Mouse (Mus musculus) megakaryocyte, adult 5-6 weeks (primary cell): ENCODE results near the gene Lmna. TPM values are rescaled to one million over a fixed set of nuclear protein-coding genes. Genes with fewer than 3 reads are reported as not detected.

ENCODE experiments used
- ATAC-seq: 2 replicates; pipeline ENCODE4 v1.8.0; 2016; ENCODE audit warnings: mild to moderate bottlenecking, inconsistent platforms; ENCODE audit not compliant: poor library complexity, severe bottlenecking
- total RNA-seq, 2 experiments: library from RNA; stranded (forward) in 1 of 2; stranded (reverse) in 1 of 2; fragments of 153-499, 151-499 nt in 1 of 2; fragments of 221-1000, 200-1000 nt in 1 of 2; gene quantifications; 2 replicates each; pipeline versions ENCODE4 v1.2.3 to v1.2.4; 2015 to 2017

Lmna gene
- total RNA-seq, 2 experiments from 2014 or later = 1.5 to 2.5 TPM

- no peak for ATAC-seq
Observed at GRCm38 (mm10) chr3:88452716-88453115, 57.0 kb downstream of the Lmna start.

DNA sequence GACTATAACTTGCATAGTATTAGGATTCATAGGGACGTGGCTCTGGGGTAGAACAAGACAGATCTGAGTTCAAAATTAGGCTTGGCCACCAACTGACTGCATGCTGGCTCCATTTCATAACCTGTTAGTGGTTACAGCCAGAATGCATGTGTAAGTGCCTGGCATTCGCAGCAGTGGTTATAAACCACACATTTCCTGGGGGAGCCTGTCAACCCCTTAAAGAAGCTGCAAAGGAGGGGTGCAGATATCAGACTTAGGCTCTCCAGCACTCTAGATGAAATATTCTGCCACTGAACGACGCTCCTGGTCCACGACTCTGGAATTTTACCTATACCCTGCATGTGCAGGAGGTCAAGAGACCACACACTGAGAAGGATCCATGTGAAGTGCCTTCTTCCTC is 57.5 kb downstream of the Lmna start:
- ATAC-seq = no peak

DNA sequence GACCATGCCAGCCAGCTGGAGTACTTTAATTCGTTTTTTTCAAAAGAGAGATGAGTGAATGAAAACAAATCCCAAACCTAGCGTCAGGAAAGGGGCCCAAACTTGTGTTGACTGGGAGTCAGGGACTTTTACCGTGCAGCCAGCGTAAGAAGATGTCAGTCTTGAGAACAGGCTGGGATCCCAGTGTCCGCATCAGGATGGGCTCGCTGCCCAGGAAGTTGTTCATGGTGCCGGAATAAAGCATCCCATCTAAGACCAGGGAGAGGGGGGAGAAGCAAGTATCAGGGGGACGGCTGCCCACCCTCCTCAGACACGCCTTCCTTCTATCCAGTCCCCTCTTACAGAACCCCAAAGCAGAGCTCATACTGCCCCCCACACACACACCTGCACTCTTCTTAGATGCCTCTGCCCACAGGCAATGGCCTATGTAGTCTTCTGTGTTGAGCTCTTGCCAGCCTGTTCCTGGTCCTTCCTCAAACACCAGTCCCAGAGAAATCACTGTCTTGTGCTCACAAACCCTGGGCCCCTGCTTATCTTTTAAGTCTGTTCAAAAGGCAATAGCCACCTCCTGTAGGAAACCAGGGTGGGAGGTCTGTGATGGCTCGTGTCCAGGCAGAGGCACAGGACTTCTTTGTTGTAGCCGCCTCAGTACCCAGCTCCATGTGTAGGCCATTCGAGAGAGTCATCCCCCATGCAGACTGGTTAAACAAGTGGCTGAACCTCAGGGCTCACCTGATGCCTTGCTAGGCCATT is 59.2 kb downstream of the Lmna start:
- no peak for ATAC-seq

DNA sequence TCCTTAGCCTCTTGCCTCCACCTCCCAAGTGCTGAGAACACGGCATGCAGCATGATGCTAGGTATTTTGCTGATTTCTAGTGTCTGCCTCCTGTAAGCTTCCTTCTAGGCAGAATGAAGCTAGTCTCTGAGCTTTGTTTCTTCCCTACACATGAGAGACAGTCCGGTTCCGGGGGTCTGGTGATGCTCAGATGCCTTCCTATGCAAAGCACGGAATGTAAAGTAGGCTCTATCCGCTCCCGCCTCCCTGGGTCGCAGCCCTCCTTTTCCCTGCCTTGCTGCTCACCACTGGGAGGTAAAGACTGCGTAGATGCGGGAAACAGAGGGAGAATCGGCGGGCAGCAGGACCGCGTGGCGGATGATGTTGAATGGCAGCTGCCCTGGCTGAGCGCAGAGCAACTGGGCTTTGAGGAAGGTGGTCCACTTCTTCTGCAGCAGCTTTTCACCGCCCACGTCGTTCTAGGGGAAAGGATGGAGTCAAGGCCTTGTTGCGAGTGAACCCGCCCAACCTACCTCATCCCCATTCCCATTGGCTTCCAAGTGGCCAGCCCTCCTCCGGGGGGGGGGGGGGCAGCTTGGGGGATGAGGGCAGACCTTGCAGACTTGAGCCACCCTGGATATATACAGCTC is 60.2 kb downstream of the Lmna start:
- no peak for ATAC-seq

DNA sequence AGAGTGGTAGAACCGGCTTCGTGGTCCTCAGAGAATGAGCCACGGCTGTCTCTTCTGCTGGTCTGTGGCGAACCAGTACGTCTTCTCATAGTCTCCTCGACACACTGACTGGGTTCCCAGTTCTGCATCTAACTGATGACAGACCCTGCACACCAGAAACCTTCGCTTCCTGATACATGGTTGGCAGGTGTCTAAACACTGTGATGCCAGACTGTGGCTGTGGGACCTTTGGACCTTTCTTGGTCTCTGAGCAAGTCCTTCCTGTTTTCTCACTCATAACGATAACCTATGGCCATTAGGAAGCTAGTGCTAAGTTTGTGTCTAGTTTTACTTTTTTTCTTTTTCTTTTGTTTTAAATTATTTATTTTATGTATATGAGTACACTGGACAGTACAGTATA is 61.3 kb downstream of the Lmna start:
- ATAC-seq = no peak

GRCm38 (mm10) chr3:88447676-88448183 is 62.0 kb downstream of the Lmna start:
- ATAC-seq = no peak

GRCm38 (mm10) chr3:88446471-88447123 is 63.2 kb downstream of the Lmna start:
- ATAC-seq = peak; percentile 44

DNA sequence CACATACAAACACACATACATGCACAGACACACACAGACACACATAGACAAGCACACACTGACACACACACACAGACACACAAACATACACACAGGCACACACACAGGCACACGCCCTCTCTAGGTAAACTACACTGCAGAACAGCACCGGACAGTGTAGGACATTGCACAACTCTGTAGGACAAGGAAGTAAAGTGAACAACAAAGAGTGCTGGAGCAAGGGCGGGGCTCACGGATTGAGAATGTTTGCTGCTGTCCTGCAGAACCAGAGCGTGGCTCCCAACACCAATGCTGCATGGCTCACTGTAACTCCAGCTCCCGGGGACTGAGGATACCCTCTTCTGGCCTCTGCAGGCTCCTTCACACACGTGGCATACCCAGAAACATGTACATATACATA is 66.9 kb downstream of the Lmna start:
- peak; percentile 95 for ATAC-seq

DNA sequence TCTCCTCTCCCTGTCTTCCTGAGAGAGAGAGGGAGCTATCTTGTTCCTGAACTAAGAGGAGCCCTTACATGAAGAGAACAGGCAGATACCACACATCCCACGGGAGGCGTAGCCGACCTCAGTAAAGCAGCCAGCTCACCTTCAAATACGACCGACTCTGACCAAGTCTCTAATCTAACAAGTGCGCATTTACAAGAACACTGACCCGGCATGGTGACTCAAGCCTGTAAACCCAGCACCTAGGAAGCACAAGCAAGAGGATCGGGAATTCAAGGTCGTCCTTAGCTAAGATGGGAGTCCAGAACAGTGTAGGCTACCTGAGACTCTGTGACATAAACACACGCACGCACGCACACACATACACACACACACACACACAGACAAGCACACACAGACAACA is 67.3 kb downstream of the Lmna start:
- no peak for ATAC-seq

- ATAC-seq = peak; percentile 39
Observed at GRCm38 (mm10) chr3:88440500-88441381, 69.0 kb downstream of the Lmna start.

DNA sequence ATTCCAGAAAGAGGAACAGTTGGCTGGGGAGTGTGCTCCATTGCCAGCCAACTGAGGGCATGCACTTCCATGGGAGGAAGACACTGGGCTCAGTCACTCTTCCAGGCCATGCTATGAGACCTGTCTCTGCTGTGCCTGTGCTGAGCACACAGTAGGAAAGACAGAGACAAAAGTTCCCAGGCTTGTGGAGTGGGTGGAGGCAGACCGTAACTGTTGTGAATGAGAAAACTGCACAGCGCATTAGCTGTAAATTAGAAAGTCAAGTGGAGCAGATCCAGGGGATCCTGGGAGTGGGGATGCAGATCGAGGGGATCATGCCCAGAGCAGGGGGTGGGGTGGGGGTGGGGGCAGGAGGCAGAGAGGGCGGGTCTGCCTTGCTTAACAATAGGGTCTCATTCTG is 70.2 kb downstream of the Lmna start:
- no peak for ATAC-seq

DNA sequence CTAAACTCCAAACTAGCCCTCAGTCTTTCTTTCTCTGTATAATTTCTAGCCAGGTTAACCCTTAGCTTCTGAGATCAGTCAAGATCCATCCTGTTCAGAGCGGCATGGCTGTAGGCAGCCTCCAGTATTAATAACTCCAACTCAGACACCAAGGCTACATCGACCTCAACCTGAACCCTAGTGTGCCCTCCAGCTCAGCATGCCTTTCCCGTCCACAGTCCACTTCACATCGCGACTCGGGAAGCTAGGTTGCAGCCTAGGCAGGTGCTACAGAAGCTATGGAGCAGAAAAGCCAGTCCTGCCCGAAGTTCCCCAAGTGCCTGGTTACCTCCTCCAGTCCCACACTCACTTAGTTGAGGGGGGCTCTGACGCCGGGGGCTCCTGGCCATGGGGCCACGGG is 72.3 kb downstream of the Lmna start:
- no peak for ATAC-seq

- peak; percentile 28; the same call in 1 of the 2 replicates for ATAC-seq
Observed at GRCm38 (mm10) chr3:88436395-88437201, 73.2 kb downstream of the Lmna start.

GRCm38 (mm10) chr3:88435515-88435914 is 74.2 kb downstream of the Lmna start:
- no peak for ATAC-seq

Other genes starting within 250 kb of the Lmna start
- not detected in 2 replicates for gene Gm38392, start 222.7 kb downstream of the Lmna start, total RNA-seq (2015)
- not detected in 2 replicates for gene Gm38392, start 222.7 kb downstream of the Lmna start, total RNA-seq (2017)
- 2.8 and 6.6 TPM in 2 replicates for gene Tsacc, start 213.0 kb downstream of the Lmna start, total RNA-seq (2015)
- 0.95 and 3.5 TPM in 2 replicates for gene Tsacc, start 213.0 kb downstream of the Lmna start, total RNA-seq (2017)
- 153 and 179 TPM in 2 replicates for gene Cct3, start 212.8 kb downstream of the Lmna start, total RNA-seq (2015)
- 90.2 and 91.2 TPM in 2 replicates for gene Cct3, start 212.8 kb downstream of the Lmna start, total RNA-seq (2017)
- gene Glmp, start 184.9 kb downstream of the Lmna start, total RNA-seq (2015) = 146 and 170 TPM in 2 replicates
- 40.6 and 45.1 TPM in 2 replicates for gene Glmp, start 184.9 kb downstream of the Lmna start, total RNA-seq (2017)
- 2.6 TPM in 1 of 2 replicates, not detected in the other for gene Tmem79, start 173.8 kb downstream of the Lmna start, total RNA-seq (2015)
- 1.2 TPM in 1 of 2 replicates, not detected in the other for gene Tmem79, start 173.8 kb downstream of the Lmna start, total RNA-seq (2017)
- 20.6 and 21.1 TPM in 2 replicates for gene Smg5, start 173.7 kb downstream of the Lmna start, total RNA-seq (2015)
- 34.5 and 48.0 TPM in 2 replicates for gene Smg5, start 173.7 kb downstream of the Lmna start, total RNA-seq (2017)
- not detected in 2 replicates for gene Paqr6, start 145.4 kb downstream of the Lmna start, total RNA-seq (2015)
- gene Paqr6, start 145.4 kb downstream of the Lmna start, total RNA-seq (2017) = not detected in 2 replicates
- not detected in 2 replicates for gene Bglap3, start 137.2 kb downstream of the Lmna start, total RNA-seq (2015)
- not detected in 2 replicates for gene Bglap3, start 137.2 kb downstream of the Lmna start, total RNA-seq (2017)
- gene Bglap2, start 131.3 kb downstream of the Lmna start, total RNA-seq (2015) = 0.84 TPM in 1 of 2 replicates, not detected in the other
- 0.66 TPM in 1 of 2 replicates, not detected in the other for gene Bglap2, start 131.3 kb downstream of the Lmna start, total RNA-seq (2017)
- gene Bglap, start 125.5 kb downstream of the Lmna start, total RNA-seq (2015) = 0.93 and 1.5 TPM in 2 replicates
- 5.0 and 6.3 TPM in 2 replicates for gene Bglap, start 125.5 kb downstream of the Lmna start, total RNA-seq (2017)
- 115 and 131 TPM in 2 replicates for gene Pmf1, start 99.6 kb downstream of the Lmna start, total RNA-seq (2015)
- 78.5 and 81.9 TPM in 2 replicates for gene Pmf1, start 99.6 kb downstream of the Lmna start, total RNA-seq (2017)
- 11.4 and 11.6 TPM in 2 replicates for gene Slc25a44, start 84.8 kb downstream of the Lmna start, total RNA-seq (2015)
- gene Slc25a44, start 84.8 kb downstream of the Lmna start, total RNA-seq (2017) = 17.4 and 18.7 TPM in 2 replicates
- 171 and 181 TPM in 2 replicates for gene Sema4a, start 48.8 kb downstream of the Lmna start, total RNA-seq (2015)
- 164 and 167 TPM in 2 replicates for gene Sema4a, start 48.8 kb downstream of the Lmna start, total RNA-seq (2017)
- gene Mex3a, start 22.4 kb upstream of the Lmna start, total RNA-seq (2015) = 0.04 and 0.05 TPM in 2 replicates
- 0.04 and 0.18 TPM in 2 replicates for gene Mex3a, start 22.4 kb upstream of the Lmna start, total RNA-seq (2017)
- gene Rab25, start 38.3 kb upstream of the Lmna start, total RNA-seq (2015) = not detected in 2 replicates
- not detected in 2 replicates for gene Rab25, start 38.3 kb upstream of the Lmna start, total RNA-seq (2017)
- 31.3 TPM in 2 replicates for gene Lamtor2, start 43.1 kb upstream of the Lmna start, total RNA-seq (2015)
- gene Lamtor2, start 43.1 kb upstream of the Lmna start, total RNA-seq (2017) = 57.8 and 73.4 TPM in 2 replicates
- gene Ubqln4, start 43.8 kb upstream of the Lmna start, total RNA-seq (2015) = 10.5 and 14.5 TPM in 2 replicates
- gene Ubqln4, start 43.8 kb upstream of the Lmna start, total RNA-seq (2017) = 15.9 and 16.4 TPM in 2 replicates
- gene Ssr2, start 65.9 kb upstream of the Lmna start, total RNA-seq (2015) = 207 and 216 TPM in 2 replicates
- gene Ssr2, start 65.9 kb upstream of the Lmna start, total RNA-seq (2017) = 93.2 and 107 TPM in 2 replicates
- gene Arhgef2, start 96.0 kb upstream of the Lmna start, total RNA-seq (2015) = 71.1 and 85.9 TPM in 2 replicates
- gene Arhgef2, start 96.0 kb upstream of the Lmna start, total RNA-seq (2017) = 49.6 and 73.1 TPM in 2 replicates
- gene Rxfp4, start 143.2 kb upstream of the Lmna start, total RNA-seq (2015) = not detected in 2 replicates
- gene Rxfp4, start 143.2 kb upstream of the Lmna start, total RNA-seq (2017) = not detected in 2 replicates
- gene Khdc4, start 175.8 kb upstream of the Lmna start, total RNA-seq (2015) = 50.6 and 52.1 TPM in 2 replicates
- 53.4 and 56.1 TPM in 2 replicates for gene Khdc4, start 175.8 kb upstream of the Lmna start, total RNA-seq (2017)
- gene Rit1, start 206.9 kb upstream of the Lmna start, total RNA-seq (2015) = 66.1 and 68.1 TPM in 2 replicates
- gene Rit1, start 206.9 kb upstream of the Lmna start, total RNA-seq (2017) = 53.4 and 68.6 TPM in 2 replicates